Mouse (Mus musculus) CH12.LX (cell line): ENCODE data around the gene Ltv1. TPM values are rescaled to one million over a fixed set of nuclear protein-coding genes. Genes with fewer than 3 reads are reported as not detected.

Experiments
- DNase-seq: peaks from one replicate; pipeline ENCODE4 v3.0.0-alpha.2; 2013; ENCODE audit errors: extremely low read depth
- H3K27ac ChIP-seq: 2 replicates; pipeline ENCODE4 v1.5.1; 2012; ENCODE audit warnings: low read depth, mild to moderate bottlenecking, control low read depth, moderate library complexity; ENCODE audit not compliant: insufficient read depth
- H3K27me3 ChIP-seq: replicated peaks from 2 replicates; pipeline ENCODE3; 2012; ENCODE audit warnings: inconsistent platforms
- H3K36me3 ChIP-seq, 2 experiments: replicated peaks in 1 of 2; 2 replicates each; pipeline versions ENCODE3 to v1.6.1; 2012; ENCODE audit warnings: inconsistent platforms in 1 of 2, low read length in 1 of 2, mild to moderate bottlenecking in 1 of 2, mixed read lengths in 1 of 2, moderate library complexity in 1 of 2; ENCODE audit not compliant: control insufficient read depth in 1 of 2, insufficient read depth in 1 of 2
- H3K4me1 ChIP-seq, 2 experiments: 2 replicates each; pipeline ENCODE4 v1.6.1; 2012; ENCODE audit warnings: inconsistent platforms in 1 of 2, moderate library complexity in 1 of 2; ENCODE audit not compliant: insufficient read depth in 2 of 2, control insufficient read depth in 1 of 2
- H3K4me2 ChIP-seq: 2 replicates; pipeline ENCODE4 v1.6.1; 2012; ENCODE audit warnings: low read depth, mild to moderate bottlenecking, control low read depth; ENCODE audit not compliant: poor library complexity, insufficient read depth, severe bottlenecking
- H3K4me3 ChIP-seq, 3 experiments: fragments of 150-350 bp in 1 of 3; sonication (generic) in 1 of 3; replicated peaks in 1 of 3; 2 replicates each; pipeline versions ENCODE3 to v1.5.1; 2011 to 2012; ENCODE audit warnings: low read depth in 2 of 3, low read length in 2 of 3, mild to moderate bottlenecking in 2 of 3, moderate library complexity in 2 of 3, control low read depth in 1 of 3, improper control_type of control experiment in 1 of 3, inconsistent platforms in 1 of 3, mixed read lengths in 1 of 3; ENCODE audit not compliant: poor library complexity in 1 of 3
- H3K79me2 ChIP-seq: replicated peaks from 2 replicates; pipeline ENCODE4 v1.6.1; 2012; ENCODE audit warnings: mild to moderate bottlenecking, moderate library complexity; ENCODE audit not compliant: control insufficient read depth, poor library complexity, insufficient read depth, severe bottlenecking; ENCODE audit errors: extremely low read depth
- H3K9ac ChIP-seq: 2 replicates; pipeline ENCODE4 v1.6.1; 2012; ENCODE audit warnings: low read depth, mild to moderate bottlenecking, control low read depth, moderate library complexity; ENCODE audit not compliant: insufficient read depth
- H3K9me3 ChIP-seq: replicated peaks from 2 replicates; pipeline ENCODE3; 2012; ENCODE audit warnings: low read length, inconsistent platforms, mixed read lengths
- CHD1 ChIP-seq: IDR thresholded peaks from 2 replicates; pipeline ENCODE4 v1.6.1; 2012; ENCODE audit warnings: low read depth, low read length, improper control_type of control experiment, inconsistent platforms
- CHD2 ChIP-seq: IDR thresholded peaks from 2 replicates; pipeline ENCODE4 v1.6.1; 2011; ENCODE audit warnings: low read length, improper control_type of control experiment
- CTCF ChIP-seq, 2 experiments: IDR thresholded peaks in 1 of 2; conservative IDR thresholded peaks in 1 of 2; 2 replicates each; pipeline ENCODE4 v1.5.1; 2011 to 2012; ENCODE audit warnings: low read depth in 2 of 2, low read length in 2 of 2, improper control_type of control experiment in 1 of 2, inconsistent platforms in 1 of 2, mild to moderate bottlenecking in 1 of 2, moderate library complexity in 1 of 2
- E2F4 ChIP-seq: IDR thresholded peaks from 2 replicates; pipeline ENCODE4 v1.6.1; 2011; ENCODE audit warnings: low read depth, low read length, improper control_type of control experiment; ENCODE audit not compliant: insufficient replicate concordance
- ELF1 ChIP-seq: IDR thresholded peaks from 2 replicates; pipeline ENCODE4 v1.6.1; 2014; ENCODE audit warnings: low read depth, mild to moderate bottlenecking, inconsistent platforms, low read length, improper control_type of control experiment
- EP300 ChIP-seq: IDR thresholded peaks from 2 replicates; pipeline ENCODE4 v1.6.1; 2011; ENCODE audit warnings: low read length, improper control_type of control experiment
- ETS1 ChIP-seq: conservative IDR thresholded peaks from 2 replicates; pipeline ENCODE4 v1.6.1; 2012; ENCODE audit warnings: low read depth, mild to moderate bottlenecking, inconsistent platforms, low read length, improper control_type of control experiment, moderate library complexity
- GABPA ChIP-seq: IDR thresholded peaks from 2 replicates; pipeline ENCODE4 v1.6.1; 2012; ENCODE audit warnings: low read depth, low read length, improper control_type of control experiment, inconsistent platforms; ENCODE audit not compliant: insufficient replicate concordance
- HCFC1 ChIP-seq: IDR thresholded peaks from 2 replicates; pipeline ENCODE4 v1.6.1; 2012; ENCODE audit warnings: low read depth, mild to moderate bottlenecking, inconsistent platforms, low read length, improper control_type of control experiment
- IRF4 ChIP-seq: IDR thresholded peaks from 2 replicates; pipeline ENCODE4 v1.6.1; 2014; ENCODE audit warnings: low read depth, mild to moderate bottlenecking, inconsistent platforms, low read length, improper control_type of control experiment
- JUN ChIP-seq: IDR thresholded peaks from 2 replicates; pipeline ENCODE4 v1.6.1; 2011; ENCODE audit warnings: low read depth, mild to moderate bottlenecking, low read length, improper control_type of control experiment, moderate library complexity; ENCODE audit not compliant: insufficient read depth
- JUND ChIP-seq: conservative IDR thresholded peaks from 2 replicates; pipeline ENCODE4 v1.6.1; 2011; ENCODE audit warnings: low read depth, low read length, improper control_type of control experiment
- KAT2A ChIP-seq: IDR thresholded peaks from 2 replicates; pipeline ENCODE4 v1.6.1; 2012; ENCODE audit warnings: low read length, improper control_type of control experiment, inconsistent platforms; ENCODE audit not compliant: insufficient replicate concordance
- MAFK ChIP-seq: IDR thresholded peaks from 2 replicates; pipeline ENCODE4 v1.6.1; 2011; ENCODE audit warnings: low read length, improper control_type of control experiment; ENCODE audit not compliant: insufficient replicate concordance
- MAX ChIP-seq: IDR thresholded peaks from 2 replicates; pipeline ENCODE4 v1.6.1; 2011; ENCODE audit warnings: low read length, improper control_type of control experiment
- MAZ ChIP-seq: IDR thresholded peaks from 2 replicates; pipeline ENCODE4 v1.6.1; 2012; ENCODE audit warnings: low read depth, mild to moderate bottlenecking, inconsistent platforms, low read length, improper control_type of control experiment, moderate library complexity
- MEF2A ChIP-seq: IDR thresholded peaks from 2 replicates; pipeline ENCODE4 v1.6.1; 2014; ENCODE audit warnings: low read depth, mild to moderate bottlenecking, inconsistent platforms, low read length, improper control_type of control experiment, borderline replicate concordance
- MXI1 ChIP-seq: IDR thresholded peaks from 2 replicates; pipeline ENCODE4 v1.6.1; 2011; ENCODE audit warnings: mild to moderate bottlenecking, low read depth, low read length, improper control_type of control experiment
- MYC ChIP-seq: IDR thresholded peaks from 2 replicates; pipeline ENCODE4 v1.6.1; 2011; ENCODE audit warnings: low read depth, mild to moderate bottlenecking, improper control_type of control experiment, low read length
- NELFE ChIP-seq: IDR thresholded peaks from 2 replicates; pipeline ENCODE4 v1.6.1; 2011; ENCODE audit warnings: low read depth, low read length, improper control_type of control experiment
- NRF1 ChIP-seq: IDR thresholded peaks from 2 replicates; pipeline ENCODE4 v1.6.1; 2014; ENCODE audit warnings: low read depth, mild to moderate bottlenecking, inconsistent platforms, low read length, improper control_type of control experiment, moderate library complexity
- PAX5 ChIP-seq: IDR thresholded peaks from 2 replicates; pipeline ENCODE4 v1.6.1; 2012; ENCODE audit warnings: low read length, inconsistent platforms, mixed read lengths
- POLR2A ChIP-seq: IDR thresholded peaks from 2 replicates; pipeline ENCODE4 v1.6.1; 2011; ENCODE audit warnings: low read depth, mild to moderate bottlenecking, improper control_type of control experiment, low read length
- RAD21 ChIP-seq: IDR thresholded peaks from 2 replicates; pipeline ENCODE4 v1.6.1; 2011; ENCODE audit warnings: low read depth, mild to moderate bottlenecking, low read length, improper control_type of control experiment, moderate library complexity
- RCOR1 ChIP-seq: conservative IDR thresholded peaks from 2 replicates; pipeline ENCODE4 v1.6.1; 2012; ENCODE audit warnings: low read depth, mild to moderate bottlenecking, inconsistent platforms, low read length, improper control_type of control experiment
- SIN3A ChIP-seq: IDR thresholded peaks from 2 replicates; pipeline ENCODE4 v1.6.1; 2012; ENCODE audit warnings: low read length, improper control_type of control experiment, inconsistent platforms
- SMC3 ChIP-seq: IDR thresholded peaks from 2 replicates; pipeline ENCODE4 v1.6.1; 2011; ENCODE audit warnings: low read depth, low read length, improper control_type of control experiment
- TCF12 ChIP-seq: IDR thresholded peaks from 2 replicates; pipeline ENCODE4 v1.6.1; 2014; ENCODE audit warnings: low read depth, mild to moderate bottlenecking, inconsistent platforms, low read length, improper control_type of control experiment
- UBTF ChIP-seq: IDR thresholded peaks from 2 replicates; pipeline ENCODE4 v1.6.1; 2012; ENCODE audit warnings: low read depth, mild to moderate bottlenecking, inconsistent platforms, low read length, improper control_type of control experiment, moderate library complexity
- USF1 ChIP-seq: IDR thresholded peaks from 2 replicates; pipeline ENCODE4 v1.6.1; 2014; ENCODE audit warnings: low read depth, mild to moderate bottlenecking, inconsistent platforms, low read length, improper control_type of control experiment
- USF2 ChIP-seq: conservative IDR thresholded peaks from 2 replicates; pipeline ENCODE4 v1.6.1; 2011; ENCODE audit warnings: low read depth, low read length, improper control_type of control experiment
- ZNF384 ChIP-seq: IDR thresholded peaks from 2 replicates; pipeline ENCODE4 v1.6.1; 2012; ENCODE audit warnings: low read depth, low read length, improper control_type of control experiment, inconsistent platforms
- dilution Hi-C: fragments of 300-500 bp; cut with MboI; formaldehyde crosslinking; loops from 2 replicates; pipeline ENCODE4 v1.14.3; 2020; ENCODE audit warnings: low sequenced_read_pairs; ENCODE audit not compliant: extremely low pct_unique_long_range_greater_than_20kb, extremely low pct_ligation_motif_present
- in situ Hi-C: fragments of 300-500 bp; cut with MboI; formaldehyde crosslinking; loops from 3 replicates; pipeline ENCODE4 v1.14.3; 2019; ENCODE audit warnings: low sequenced_read_pairs, low pct_ligation_motif_present, low pct_unique_long_range_greater_than_20kb, mixed read lengths
- polyA plus RNA-seq: library from polyadenylated mRNA; unstranded; fragments of >175 nt; gene quantifications from 2 replicates; pipeline ENCODE4 v1.2.1, GENCODE M21; 2012; ENCODE audit warnings: low read depth; ENCODE audit not compliant: insufficient read length
- total RNA-seq, 2 experiments: library from RNA; depleted of rRNA; stranded (reverse); fragments of 300-350 nt in 1 of 2; fragments of >200 nt in 1 of 2; gene quantifications; 2 replicates each; pipeline ENCODE4 v1.2.3; 2012 to 2014

Gene Ltv1
- total and polyA plus RNA-seq, 3 experiments: 32.1 to 93.4 (median 66.0) TPM

GRCm38 (mm10) chr10:13238188-13238587 is 45.2 kb upstream of the Ltv1 start:
- H3K4me1 ChIP-seq: peaks cover 0 to 5% of the 10 kb centered on the region in 2 experiments; a peak in 2 of 4 replicates
- no peak overlapping the region for H3K4me3 ChIP-seq
- H3K27me3 ChIP-seq: no peaks in the 10 kb centered on the region
- H3K79me2 ChIP-seq: no peaks in the 10 kb centered on the region
- no peak overlapping the region for H3K4me2 ChIP-seq
- H3K9ac ChIP-seq: no peak overlapping the region
- DNase-seq: no peak
- in situ Hi-C loops: no loop called here
- dilution Hi-C loops: no loop called here
- no peak overlapping the region for H3K27ac ChIP-seq
- H3K36me3 ChIP-seq: no peaks in the 10 kb centered on the region
- TF ChIP-seq MEF2A (no peak), MAX (no peak), JUND (no peak), UBTF (no peak), SIN3A (no peak), ETS1 (no peak), USF1 (no peak), RCOR1 (no peak), NRF1 (no peak), ELF1 (no peak), USF2 (no peak), KAT2A (no peak), HCFC1 (no peak), RAD21 (no peak), NELFE (no peak), JUN (no peak), EP300 (no peak), CHD2 (no peak)
- no peaks in the 10 kb centered on the region for H3K9me3 ChIP-seq

- DNase-seq: no peak
- TF ChIP-seq SMC3 (no peak), EP300 (no peak), MXI1 (no peak), ZNF384 (no peak), MAFK (no peak), ETS1 (no peak), CHD2 (no peak), ELF1 (no peak), PAX5 (no peak), E2F4 (no peak), MYC (no peak), TCF12 (no peak), CHD1 (no peak), CTCF (conservative IDR thresholded peaks at IDR 0.05 in 1 of 2, IDR thresholded peaks at IDR 0.05 in 1 of 2; ENCODE audit: low read depth in 2 of 2, low read length in 2 of 2) (no peak), MAZ (no peak), GABPA (no peak), MEF2A (no peak), IRF4 (no peak), KAT2A (no peak), POLR2A (no peak)
- Histone ChIP-seq H3K27me3 (no peaks in the 10 kb centered on the region), H3K4me1 (peaks cover 0 to 15% of the 10 kb centered on the region in 2 experiments; a peak in 2 of 4 replicates), H3K4me2 (no peak overlapping the region), H3K27ac (no peak overlapping the region), H3K4me3 (no peak overlapping the region), H3K9me3 (no peaks in the 10 kb centered on the region), H3K36me3 (no peaks in the 10 kb centered on the region), H3K79me2 (no peaks in the 10 kb centered on the region), H3K9ac (no peak overlapping the region)
- in situ Hi-C loops: no loop called here
- dilution Hi-C loops: no loop called here
Measured at GRCm38 (mm10) chr10:13236866-13237265, 43.9 kb upstream of the Ltv1 start.
